Mouse (Mus musculus): ENCODE data around the gene Rab36. TPM values are rescaled to one million over a fixed set of nuclear protein-coding genes. Genes with fewer than 3 reads are reported as not detected.

Gene Rab36
- polyA plus RNA-seq, 2 experiments = 0.70 to 2.0 TPM

DNA sequence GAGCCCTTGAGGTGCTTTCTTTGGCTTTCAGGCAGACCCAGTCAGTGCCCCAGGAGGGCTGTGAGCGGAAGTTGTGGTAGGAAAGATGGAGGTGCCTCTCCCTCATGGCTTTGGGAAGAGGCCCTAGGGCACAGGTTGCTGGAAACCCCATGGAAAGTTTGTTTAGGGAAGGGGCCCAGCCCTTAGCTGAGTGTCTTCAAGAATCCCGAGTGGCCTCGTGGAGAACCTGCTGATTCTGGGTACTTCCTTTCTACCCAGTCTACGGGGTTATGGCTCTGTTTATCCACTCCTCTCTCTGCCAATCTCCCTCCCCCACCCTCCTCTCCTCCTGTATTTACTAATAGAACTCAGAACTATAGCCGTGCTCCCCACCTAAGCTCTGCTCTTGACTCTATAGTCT, 38.8 kb downstream of the Rab36 start:
- peaks cover 0 to 20% of the 10 kb centered on the region in 2 experiments; a peak in 2 of 4 replicates for H3K4me1 ChIP-seq (replicated peaks; ENCODE audit: control insufficient read depth in 2 of 2, insufficient read depth in 2 of 2, low read length in 1 of 2)
- DNase-seq (ENCODE audit: low read depth in 3 of 3, low spot score in 3 of 3) (no peak), ATAC-seq (ENCODE audit: insufficient read depth) (no peak)
- H3K27me3 ChIP-seq (ENCODE audit: control insufficient read depth, insufficient read depth, low read length) = no peaks in the 10 kb centered on the region
- no peak overlapping the region for H3K9ac ChIP-seq (replicated peaks)
- no peaks in the 10 kb centered on the region for H3K9me3 ChIP-seq (ENCODE audit: control insufficient read depth, low read length)
- H3K27ac ChIP-seq = no peak overlapping the region
- 47% methylated on average over 5 of the region's 5 CpGs for WGBS (ENCODE audit: insufficient replicate concordance)
- H3K4me2 ChIP-seq (ENCODE audit: low read depth) = no peak overlapping the region
- no peak overlapping the region for H3K4me3 ChIP-seq (ENCODE audit: insufficient read depth in 1 of 2, low read depth in 2 of 2, low read length in 2 of 2)
- no peaks in the 10 kb centered on the region for H3K36me3 ChIP-seq (replicated peaks; ENCODE audit: control insufficient read depth, insufficient read depth, low read depth)
- no peak for TF ChIP-seq CTCF (IDR thresholded peaks at IDR 0.05; ENCODE audit: low read depth)
- TF ChIP-seq EP300 (IDR thresholded peaks at IDR 0.05; ENCODE audit: low read depth) = no peak

DNA sequence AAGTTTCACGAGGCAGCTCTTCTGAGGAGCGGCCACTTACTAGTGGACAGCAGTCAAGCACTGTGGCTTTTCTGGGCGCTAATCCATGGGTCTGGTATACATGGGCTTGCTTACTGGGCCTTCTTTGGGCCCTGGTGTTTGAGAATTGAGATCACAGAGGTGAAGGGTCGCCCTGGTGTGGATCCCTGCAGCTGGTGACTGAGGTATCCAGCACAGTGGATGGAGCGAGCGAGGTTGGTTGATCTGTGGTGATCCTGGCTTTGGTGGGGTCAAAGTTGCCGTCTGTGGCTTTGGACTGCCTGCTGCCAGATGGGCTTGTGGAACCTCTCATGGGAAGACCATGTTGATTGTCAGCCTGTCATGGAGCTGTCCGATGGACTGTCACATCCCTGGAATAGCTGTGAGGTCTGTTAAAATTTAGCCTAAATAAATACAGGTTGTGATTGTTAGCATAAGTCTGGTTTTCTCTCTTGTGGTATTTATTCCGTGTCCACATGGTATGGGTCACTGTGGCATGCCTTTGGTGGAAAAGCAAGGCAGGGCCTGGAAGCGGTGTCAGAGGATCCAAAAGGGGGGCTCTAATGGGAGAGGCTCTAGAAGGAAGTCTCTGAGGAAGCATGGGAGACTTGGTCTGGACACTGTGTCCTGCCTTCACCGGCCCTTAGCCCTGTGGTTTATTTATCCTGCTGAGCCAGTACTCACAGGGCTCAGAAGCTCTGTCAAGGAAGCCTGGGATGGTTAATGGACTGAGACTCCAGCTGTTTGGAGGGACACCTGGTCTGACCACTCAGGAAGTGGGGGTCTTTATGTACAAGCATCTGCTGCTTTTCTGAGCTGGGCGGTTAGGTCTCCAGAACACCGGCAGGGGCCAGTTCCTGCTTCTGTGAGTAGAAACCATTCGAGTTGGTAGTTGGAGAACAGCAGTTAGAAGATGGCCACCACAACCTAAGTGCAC, 41.6 kb downstream of the Rab36 start:
- no peaks in the 10 kb centered on the region for H3K9me3 ChIP-seq (ENCODE audit: control insufficient read depth, low read length)
- peak; percentile 45; the same call in 1 of the 2 replicates for ATAC-seq (ENCODE audit: insufficient read depth)
- no peak overlapping the region for H3K4me2 ChIP-seq (ENCODE audit: low read depth)
- 44% methylated on average over 14 of the region's 14 CpGs for WGBS (ENCODE audit: insufficient replicate concordance)
- no peak overlapping the region for H3K9ac ChIP-seq (replicated peaks)
- H3K4me1 ChIP-seq (replicated peaks; ENCODE audit: control insufficient read depth in 2 of 2, insufficient read depth in 2 of 2, low read length in 1 of 2) = peaks cover 0 to 16% of the 10 kb centered on the region in 2 experiments; a peak in 2 of 4 replicates
- H3K27ac ChIP-seq = no peak overlapping the region
- H3K27me3 ChIP-seq (ENCODE audit: control insufficient read depth, insufficient read depth, low read length) = no peaks in the 10 kb centered on the region
- no peaks in the 10 kb centered on the region for H3K36me3 ChIP-seq (replicated peaks; ENCODE audit: control insufficient read depth, insufficient read depth, low read depth)
- TF ChIP-seq EP300 (IDR thresholded peaks at IDR 0.05; ENCODE audit: low read depth) (no peak), CTCF (IDR thresholded peaks at IDR 0.05; ENCODE audit: low read depth) (no peak)
- H3K4me3 ChIP-seq (ENCODE audit: insufficient read depth in 1 of 2, low read depth in 2 of 2, low read length in 2 of 2) = no peak overlapping the region
- DNase-seq (ENCODE audit: low read depth in 3 of 3, low spot score in 3 of 3) = no peak

DNA sequence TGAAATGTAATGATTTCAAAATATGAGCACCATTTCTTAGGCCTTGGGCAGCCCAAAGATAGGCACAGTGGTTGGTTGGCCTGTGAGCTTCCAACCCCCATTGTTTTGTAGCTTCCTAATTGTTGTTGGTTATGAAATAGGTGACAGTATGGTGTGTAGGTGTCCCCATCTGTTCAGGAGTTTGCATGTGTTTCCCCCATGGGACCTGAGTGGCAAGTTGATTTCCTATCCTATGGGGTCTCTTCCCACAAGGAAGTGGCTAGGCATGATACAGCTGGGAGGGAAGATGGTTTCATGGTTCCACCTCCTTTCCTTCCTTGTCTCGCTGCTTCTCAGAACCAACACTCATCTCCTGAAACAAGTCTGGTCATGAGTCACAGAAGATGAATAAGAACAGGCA, 48.5 kb downstream of the Rab36 start:
- no peaks in the 10 kb centered on the region for H3K9me3 ChIP-seq (ENCODE audit: control insufficient read depth, low read length)
- ATAC-seq (ENCODE audit: insufficient read depth) (no peak), DNase-seq (ENCODE audit: low read depth in 3 of 3, low spot score in 3 of 3) (no peak)
- no peak overlapping the region for H3K9ac ChIP-seq (replicated peaks)
- WGBS (ENCODE audit: insufficient replicate concordance) = 64% methylated on average over 1 of the region's 1 CpGs
- H3K36me3 ChIP-seq (replicated peaks; ENCODE audit: control insufficient read depth, insufficient read depth, low read depth) = no peaks in the 10 kb centered on the region
- no peaks in the 10 kb centered on the region for H3K27me3 ChIP-seq (ENCODE audit: control insufficient read depth, insufficient read depth, low read length)
- H3K4me3 ChIP-seq (ENCODE audit: insufficient read depth in 1 of 2, low read depth in 2 of 2, low read length in 2 of 2) = no peak overlapping the region
- no peaks in the 10 kb centered on the region for H3K4me1 ChIP-seq (replicated peaks; ENCODE audit: control insufficient read depth in 2 of 2, insufficient read depth in 2 of 2, low read length in 1 of 2)
- H3K27ac ChIP-seq = no peak overlapping the region
- TF ChIP-seq EP300 (IDR thresholded peaks at IDR 0.05; ENCODE audit: low read depth) (no peak), CTCF (IDR thresholded peaks at IDR 0.05; ENCODE audit: low read depth) (no peak)
- no peak overlapping the region for H3K4me2 ChIP-seq (ENCODE audit: low read depth)

DNA sequence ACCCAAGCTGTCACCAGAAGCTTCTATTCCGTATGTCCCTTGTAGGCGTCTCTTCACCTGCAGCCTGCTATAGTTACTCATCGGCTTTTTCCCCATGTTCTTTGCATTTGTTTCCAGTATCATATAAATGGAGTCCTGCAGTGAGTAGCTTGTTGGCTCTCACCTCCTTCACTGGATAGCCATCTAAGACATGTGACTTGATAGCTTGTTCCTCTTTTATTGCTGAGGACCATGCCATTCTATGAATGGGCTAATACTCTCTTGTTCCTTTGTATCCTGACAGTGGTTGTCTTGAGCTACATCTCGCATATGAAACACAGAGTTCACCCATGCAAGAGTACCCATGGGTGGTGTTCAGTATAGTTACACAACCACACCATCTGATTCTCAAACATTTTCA, 51.6 kb downstream of the Rab36 start:
- H3K4me2 ChIP-seq (ENCODE audit: low read depth) = no peak overlapping the region
- WGBS (ENCODE audit: insufficient replicate concordance) = 64% methylated on average over 4 of the region's 4 CpGs
- H3K9ac ChIP-seq (replicated peaks) = no peak overlapping the region
- H3K27me3 ChIP-seq (ENCODE audit: control insufficient read depth, insufficient read depth, low read length) = no peaks in the 10 kb centered on the region
- no peak for DNase-seq (ENCODE audit: low read depth in 3 of 3, low spot score in 3 of 3)
- H3K27ac ChIP-seq = no peak overlapping the region
- no peak for ATAC-seq (ENCODE audit: insufficient read depth)
- H3K36me3 ChIP-seq (replicated peaks; ENCODE audit: control insufficient read depth, insufficient read depth, low read depth) = no peaks in the 10 kb centered on the region
- H3K4me1 ChIP-seq (replicated peaks; ENCODE audit: control insufficient read depth in 2 of 2, insufficient read depth in 2 of 2, low read length in 1 of 2) = peaks cover 0 to under 1% of the 10 kb centered on the region in 2 experiments; a peak in 1 of 4 replicates
- H3K4me3 ChIP-seq (ENCODE audit: insufficient read depth in 1 of 2, low read depth in 2 of 2, low read length in 2 of 2) = no peak overlapping the region
- TF ChIP-seq EP300 (IDR thresholded peaks at IDR 0.05; ENCODE audit: low read depth) (no peak), CTCF (IDR thresholded peaks at IDR 0.05; ENCODE audit: low read depth) (no peak)
- H3K9me3 ChIP-seq (ENCODE audit: control insufficient read depth, low read length) = no peaks in the 10 kb centered on the region

DNA sequence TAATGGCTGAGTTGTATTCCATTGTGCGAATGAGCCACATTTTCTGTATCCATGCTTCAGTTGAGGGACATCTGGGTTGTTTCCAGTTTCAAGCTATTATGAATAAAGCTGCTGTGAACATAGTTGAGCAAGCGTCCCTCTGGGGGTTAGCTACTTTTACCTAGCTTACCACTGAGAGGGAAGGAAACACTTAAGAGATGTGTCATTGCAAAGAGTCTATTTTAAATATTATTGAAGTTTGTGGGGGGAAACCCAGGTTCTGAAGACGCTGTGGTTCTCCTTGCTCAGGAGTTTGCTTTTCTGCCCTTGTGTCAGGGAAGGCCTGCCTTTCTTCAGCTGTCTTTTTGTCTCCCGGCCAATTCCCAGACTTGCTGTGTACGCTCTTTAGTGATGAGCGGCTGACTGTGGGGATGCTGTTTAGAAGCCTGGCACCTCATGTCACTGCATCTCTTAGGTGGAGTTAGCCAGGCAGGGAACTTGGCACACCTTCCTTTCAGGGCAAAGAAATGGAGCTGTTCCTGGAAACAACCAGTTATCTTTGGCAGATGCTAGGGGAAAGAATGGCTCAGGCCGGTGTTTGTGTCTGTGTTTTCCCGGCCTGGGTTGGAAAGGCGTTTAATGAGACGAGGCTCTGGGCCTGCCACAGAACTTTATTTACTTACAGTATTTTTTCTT, 54.8 kb downstream of the Rab36 start:
- H3K36me3 ChIP-seq (replicated peaks; ENCODE audit: control insufficient read depth, insufficient read depth, low read depth) = no peaks in the 10 kb centered on the region
- H3K27me3 ChIP-seq (ENCODE audit: control insufficient read depth, insufficient read depth, low read length) = no peaks in the 10 kb centered on the region
- H3K27ac ChIP-seq = no peak overlapping the region
- H3K9me3 ChIP-seq (ENCODE audit: control insufficient read depth, low read length) = no peaks in the 10 kb centered on the region
- H3K4me2 ChIP-seq (ENCODE audit: low read depth) = no peak overlapping the region
- no peak overlapping the region for H3K4me3 ChIP-seq (ENCODE audit: insufficient read depth in 1 of 2, low read depth in 2 of 2, low read length in 2 of 2)
- ATAC-seq (ENCODE audit: insufficient read depth) (no peak), DNase-seq (ENCODE audit: low read depth in 3 of 3, low spot score in 3 of 3) (no peak)
- no peak for TF ChIP-seq CTCF (IDR thresholded peaks at IDR 0.05; ENCODE audit: low read depth)
- TF ChIP-seq EP300 (IDR thresholded peaks at IDR 0.05; ENCODE audit: low read depth) = no peak
- WGBS (ENCODE audit: insufficient replicate concordance) = 68% methylated on average over 10 of the region's 10 CpGs
- H3K4me1 ChIP-seq (replicated peaks; ENCODE audit: control insufficient read depth in 2 of 2, insufficient read depth in 2 of 2, low read length in 1 of 2) = peaks cover 0 to 2% of the 10 kb centered on the region in 2 experiments; a peak in 1 of 4 replicates
- no peak overlapping the region for H3K9ac ChIP-seq (replicated peaks)

All from liver, embryonic 14.5 days (tissue).